Mouse (Mus musculus) intestine, embryonic 14.5 days (tissue): ENCODE measurements around the gene Gm10570. TPM values are rescaled to one million over a fixed set of nuclear protein-coding genes. Genes with fewer than 3 reads are reported as not detected.

Source experiments
- ATAC-seq: fragments of 200-750 bp; cut with Nextera tagmentation; replicated peaks from 2 replicates; pipeline ENCODE4 v1.8.0; 2017; ENCODE audit warnings: low read depth, moderate number of reproducible peaks, moderate TSS enrichment, moderate library complexity; ENCODE audit not compliant: low FRiP score, low TSS enrichment
- DNase-seq: peaks from one replicate; pipeline ENCODE4 v3.0.0-alpha.2; 2018; ENCODE audit warnings: low spot score
- H3K27ac ChIP-seq: fragments of 300-500 bp; sonication (generic); 2 replicates; pipeline ENCODE4 v1.5.1; 2014; ENCODE audit warnings: low read depth, mild to moderate bottlenecking, control low read depth
- H3K27me3 ChIP-seq: fragments of 300-500 bp; sonication (generic); replicated peaks from 2 replicates; pipeline ENCODE4 v1.6.1; 2014; ENCODE audit warnings: low read length, control low read depth; ENCODE audit not compliant: control insufficient read depth, insufficient read depth
- H3K36me3 ChIP-seq: fragments of 300-500 bp; sonication (generic); 2 replicates; pipeline ENCODE4 v1.6.1; 2014; ENCODE audit warnings: low read length, control low read depth; ENCODE audit not compliant: control insufficient read depth, insufficient read depth
- H3K4me1 ChIP-seq: fragments of 300-500 bp; sonication (generic); replicated peaks from 2 replicates; pipeline ENCODE4 v1.6.1; 2014; ENCODE audit warnings: low read length, control low read depth, mixed read lengths; ENCODE audit not compliant: control insufficient read depth, insufficient read depth
- H3K4me2 ChIP-seq: fragments of 300-500 bp; sonication (generic); 2 replicates; pipeline ENCODE4 v1.6.1; 2014; ENCODE audit warnings: low read length
- H3K4me3 ChIP-seq: fragments of 300-500 bp; sonication (generic); 2 replicates; pipeline ENCODE4 v1.5.1; 2014; ENCODE audit warnings: low read depth, low read length, control low read depth, mixed read lengths
- H3K9ac ChIP-seq: fragments of 300-500 bp; sonication (generic); 2 replicates; pipeline ENCODE4 v1.6.1; 2014; ENCODE audit warnings: mild to moderate bottlenecking, low read length
- H3K9me3 ChIP-seq: fragments of 300-500 bp; sonication (generic); 2 replicates; pipeline ENCODE4 v1.6.1; 2016; ENCODE audit warnings: low read length, control low read depth; ENCODE audit not compliant: control insufficient read depth
- WGBS: fragments of 180-500 bp; shearing (Covaris S2); extraction: QIAGEN DNeasy Blood & Tissue Kit; methylation state at CpG from one replicate; pipeline ENCODE4 v1.1.7; 2014; 5-methylcytosine and 5-hydroxymethylcytosine counted together
- polyA plus RNA-seq: library from polyadenylated mRNA; unstranded; fragments of >200 nt; fragmentation: Nextera tagmentation; extraction: Ambion mirVana; gene quantifications from 2 replicates; pipeline ENCODE4 v1.2.1, GENCODE M21; 2014

The Gm10570 gene
- polyA plus RNA-seq, 1 experiment from 2014 or later, result not detected

DNA sequence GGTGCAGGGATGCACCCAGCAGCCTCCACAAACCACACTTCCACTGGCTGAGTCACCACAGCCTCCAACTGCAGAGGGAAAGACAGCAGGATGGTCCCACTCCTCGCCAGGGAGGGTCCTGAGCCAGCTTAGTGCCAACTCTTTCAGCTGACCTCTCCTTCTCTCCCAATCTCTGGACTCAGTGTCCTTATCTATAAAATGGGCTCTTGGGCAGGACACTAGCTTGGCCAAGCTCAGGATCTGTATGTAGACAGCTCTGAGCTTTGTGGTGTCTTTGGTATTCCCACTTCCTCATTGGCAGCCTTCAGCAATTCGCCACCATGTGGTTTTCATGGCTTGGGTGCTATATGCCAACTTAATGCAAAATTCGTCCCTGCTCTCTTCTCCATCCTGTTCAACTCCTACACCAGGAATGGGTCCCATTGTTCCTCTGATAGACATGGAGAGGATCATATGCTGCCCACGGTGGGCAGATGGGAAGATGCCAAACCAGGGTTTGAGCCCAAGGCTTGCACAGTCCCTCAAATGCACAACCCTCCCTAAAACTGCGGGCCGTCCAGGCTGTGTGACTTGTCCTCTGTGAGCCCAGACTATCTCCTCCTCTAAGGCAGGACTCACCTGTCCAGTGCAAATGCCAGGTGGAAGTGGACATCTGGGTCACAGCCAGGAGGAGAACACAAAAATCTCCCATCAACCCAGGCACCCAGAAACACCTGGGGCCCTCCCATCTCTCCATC lies 37.7 kb downstream of the Gm10570 start:
- Histone ChIP-seq H3K4me3 (no peak overlapping the region), H3K9me3 (no peaks in the 10 kb centered on the region), H3K36me3 (no peaks in the 10 kb centered on the region), H3K27ac (no peak overlapping the region), H3K4me1 (peaks cover 8% of the 10 kb centered on the region; the same call in 1 of the 2 replicates), H3K27me3 (peaks cover 19% of the 10 kb centered on the region), H3K4me2 (no peak overlapping the region), H3K9ac (no peak overlapping the region)
- ATAC-seq, result no peak
- WGBS, result 81% methylated on average over 6 of the region's 6 CpGs
- no peak for DNase-seq

DNA sequence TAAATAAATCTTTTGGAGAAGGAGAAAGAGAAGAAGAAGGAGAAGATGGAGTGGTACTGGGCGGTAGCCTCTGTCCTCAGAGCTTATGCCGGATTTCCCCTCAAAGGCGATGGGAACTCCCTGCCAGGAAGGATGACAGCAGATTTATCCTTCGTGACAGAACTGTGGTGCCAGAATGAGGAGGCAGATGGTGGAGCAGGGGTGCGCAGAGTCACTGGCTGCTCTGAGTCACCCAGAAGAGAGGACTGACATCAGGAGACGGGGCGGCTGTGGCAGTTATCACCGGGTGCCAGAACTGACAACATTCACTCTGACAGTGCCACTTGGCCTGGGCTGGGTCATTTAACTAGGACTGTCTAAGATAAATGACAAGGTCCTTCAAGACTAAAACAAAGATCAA lies 38.4 kb downstream of the Gm10570 start:
- H3K36me3 ChIP-seq, result no peaks in the 10 kb centered on the region
- no peak overlapping the region for H3K9ac ChIP-seq
- H3K4me3 ChIP-seq, result no peak overlapping the region
- peaks cover 8% of the 10 kb centered on the region; the same call in 1 of the 2 replicates for H3K4me1 ChIP-seq
- H3K9me3 ChIP-seq, result no peaks in the 10 kb centered on the region
- peaks cover 16% of the 10 kb centered on the region; the same call in 1 of the 2 replicates for H3K27me3 ChIP-seq
- ATAC-seq (no peak), DNase-seq (no peak)
- 82% methylated on average over 8 of the region's 8 CpGs for WGBS
- H3K27ac ChIP-seq, result no peak overlapping the region
- H3K4me2 ChIP-seq, result no peak overlapping the region

DNA sequence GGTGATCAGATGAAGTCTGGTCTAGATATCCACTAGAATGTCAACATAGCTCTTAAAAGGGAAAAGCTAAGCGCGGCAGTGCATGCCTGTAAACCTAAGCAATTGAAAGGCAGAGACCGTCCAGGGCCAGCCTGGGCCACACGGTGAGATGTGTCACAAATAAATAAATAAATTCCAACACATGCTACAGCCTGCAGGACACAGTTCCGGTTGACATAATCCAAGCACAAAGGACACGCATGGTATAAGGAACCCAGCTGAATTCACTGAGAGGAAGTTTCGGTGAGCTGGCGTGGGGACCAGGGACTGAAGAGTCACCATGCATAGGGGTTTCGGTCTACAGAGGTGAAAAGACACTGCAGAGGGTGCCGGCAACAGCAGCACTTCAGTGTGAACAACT lies 39.7 kb downstream of the Gm10570 start:
- no peaks in the 10 kb centered on the region for H3K9me3 ChIP-seq
- H3K36me3 ChIP-seq, result no peaks in the 10 kb centered on the region
- H3K4me1 ChIP-seq, result peaks cover 7% of the 10 kb centered on the region; the same call in 1 of the 2 replicates
- no peak overlapping the region for H3K4me3 ChIP-seq
- no peak overlapping the region for H3K27ac ChIP-seq
- H3K9ac ChIP-seq, result no peak overlapping the region
- no peak for DNase-seq
- WGBS, result 84% methylated on average over 10 of the region's 10 CpGs
- H3K4me2 ChIP-seq, result no peak overlapping the region
- 0 out of 2 replicates have a peak, but pooled peaks cover 6% of the 10 kb centered on the region for H3K27me3 ChIP-seq
- no peak for ATAC-seq

DNA sequence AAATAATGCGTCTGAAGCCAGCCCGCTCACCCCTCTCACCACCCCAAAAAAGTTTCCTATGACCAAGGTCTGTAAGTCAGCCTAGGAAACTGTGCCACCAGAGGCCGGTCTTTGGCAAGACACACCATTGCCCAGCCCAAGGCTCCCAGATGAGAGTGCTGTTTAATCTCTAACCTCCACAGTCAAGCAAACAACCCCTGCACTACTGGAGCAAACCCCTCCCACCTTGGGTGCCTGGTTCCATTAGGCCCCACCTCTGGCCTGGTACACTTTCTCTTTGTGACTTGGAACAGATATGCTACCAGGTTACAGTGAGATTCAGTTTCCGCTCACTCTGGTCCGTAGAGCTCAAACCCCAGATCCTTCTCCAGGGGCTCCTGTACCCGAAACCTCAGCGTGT lies 41.4 kb downstream of the Gm10570 start:
- ATAC-seq (0 out of 2 replicates have a peak, but pooled peaks have one; percentile 7), DNase-seq (no peak)
- Histone ChIP-seq H3K27ac (no peak overlapping the region), H3K4me3 (no peak overlapping the region), H3K9ac (no peak overlapping the region), H3K27me3 (no peaks in the 10 kb centered on the region), H3K36me3 (no peaks in the 10 kb centered on the region), H3K9me3 (no peaks in the 10 kb centered on the region), H3K4me1 (0 out of 2 replicates have a peak, but pooled peaks cover 5% of the 10 kb centered on the region), H3K4me2 (0 out of 2 replicates have a peak overlapping the region, but pooled peaks have one; percentile 25)
- WGBS, result 69% methylated on average over 7 of the region's 7 CpGs

DNA sequence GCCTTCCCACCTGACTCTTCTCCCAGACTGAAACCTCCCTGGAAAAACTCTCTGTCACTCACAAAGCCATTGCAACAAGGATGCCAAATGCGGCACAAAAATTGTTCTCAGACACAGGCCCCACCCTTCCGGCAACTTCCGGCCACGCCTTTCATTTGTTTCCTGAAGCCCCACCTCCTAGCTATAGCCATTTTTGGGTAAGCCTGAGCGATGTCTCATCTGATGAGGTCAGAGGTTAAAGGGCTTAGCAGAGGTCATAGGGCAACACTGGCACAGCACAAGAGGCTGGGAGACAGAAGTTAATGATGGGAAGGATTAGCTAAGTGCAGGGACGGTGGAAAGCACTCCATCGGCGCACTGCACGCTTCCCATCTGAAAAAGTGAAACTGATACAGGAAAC lies 41.9 kb downstream of the Gm10570 start:
- no peak for ATAC-seq
- DNase-seq, result no peak
- Histone ChIP-seq H3K9ac (no peak overlapping the region), H3K4me3 (no peak overlapping the region), H3K4me1 (0 out of 2 replicates have a peak, but pooled peaks cover 5% of the 10 kb centered on the region), H3K36me3 (no peaks in the 10 kb centered on the region), H3K9me3 (no peaks in the 10 kb centered on the region), H3K4me2 (peak overlapping the region; percentile 25), H3K27me3 (no peaks in the 10 kb centered on the region), H3K27ac (no peak overlapping the region)
- WGBS, result 52% methylated on average over 9 of the region's 9 CpGs

DNA sequence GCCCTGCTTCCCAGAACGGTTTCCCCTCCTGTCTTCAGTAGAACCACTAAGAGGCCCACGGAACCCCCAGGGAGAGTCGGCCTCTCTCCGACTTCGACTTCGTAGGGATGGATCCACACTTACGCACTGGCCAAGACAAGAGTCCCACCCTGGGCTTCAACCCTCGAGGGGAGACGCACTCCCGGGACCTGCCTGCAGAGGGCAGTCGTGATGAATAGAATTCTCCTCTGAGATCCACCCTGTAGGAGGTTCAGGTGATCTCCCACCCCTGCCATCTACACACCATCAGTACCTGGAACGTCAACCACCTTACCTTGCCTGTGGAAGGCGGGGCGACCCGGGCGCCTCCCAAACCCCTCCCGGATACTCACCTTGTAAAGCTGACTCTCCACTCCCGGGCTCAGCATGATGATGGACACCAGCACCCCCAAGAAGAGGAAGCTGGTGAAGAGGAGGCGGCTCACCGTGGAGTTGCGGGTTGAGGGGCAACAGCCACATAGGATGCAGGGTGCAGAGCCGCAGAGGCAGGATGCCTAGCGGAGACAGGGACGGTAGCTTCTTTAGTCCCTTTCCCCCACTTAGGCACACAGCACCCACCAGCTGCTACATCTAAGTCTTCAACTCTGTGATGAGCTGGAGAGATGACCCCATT lies 43.6 kb downstream of the Gm10570 start:
- WGBS, result 24% methylated on average over 24 of the region's 24 CpGs
- Histone ChIP-seq H3K27me3 (no peaks in the 10 kb centered on the region), H3K4me2 (no peak overlapping the region), H3K9me3 (no peaks in the 10 kb centered on the region), H3K4me3 (no peak overlapping the region), H3K9ac (no peak overlapping the region), H3K36me3 (no peaks in the 10 kb centered on the region), H3K4me1 (0 out of 2 replicates have a peak, but pooled peaks cover 5% of the 10 kb centered on the region), H3K27ac (no peak overlapping the region)
- ATAC-seq (no peak), DNase-seq (peak; percentile 91)

DNA sequence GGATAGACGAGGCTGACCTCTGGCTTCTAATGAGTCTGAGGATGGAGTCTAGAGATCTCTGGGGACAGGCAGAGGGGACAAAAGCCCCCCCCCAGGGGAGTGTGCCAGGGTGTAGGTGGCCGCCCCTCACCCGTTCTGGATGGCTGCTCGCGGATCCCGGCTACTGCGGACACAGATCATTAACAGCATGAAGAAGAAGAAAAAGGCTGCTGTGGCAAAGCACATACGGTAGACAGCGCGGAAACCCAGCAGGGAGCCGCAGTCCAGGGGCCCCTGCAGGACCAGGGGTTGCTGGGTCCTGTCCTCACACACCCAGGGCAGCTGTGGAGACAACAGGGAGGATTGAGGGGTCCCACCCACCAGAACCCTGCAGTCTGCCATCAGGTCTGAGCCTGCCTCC lies 44.3 kb downstream of the Gm10570 start:
- ATAC-seq, result no peak

DNA sequence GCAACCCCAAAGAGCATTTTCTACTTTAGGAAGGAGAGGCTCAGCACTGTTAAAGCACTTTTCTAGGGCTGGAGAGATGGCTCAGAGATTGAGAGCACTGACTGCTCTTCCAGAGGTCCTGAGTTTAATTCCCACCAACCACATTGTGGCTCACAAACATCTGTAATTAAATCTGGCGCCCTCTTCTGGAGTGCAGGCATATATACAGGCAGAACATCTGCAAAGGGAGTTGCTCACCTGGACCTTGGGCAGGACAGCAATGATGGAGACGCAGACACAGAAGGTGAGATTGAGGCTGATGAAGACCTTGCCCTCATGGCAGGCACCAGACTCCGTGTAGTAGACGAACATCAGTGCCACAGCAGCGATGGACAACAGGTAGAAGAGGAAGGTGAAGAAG lies 48.1 kb downstream of the Gm10570 start:
- no peak overlapping the region for H3K9ac ChIP-seq
- no peak overlapping the region for H3K4me3 ChIP-seq
- no peak overlapping the region for H3K27ac ChIP-seq
- H3K9me3 ChIP-seq, result no peaks in the 10 kb centered on the region
- no peak overlapping the region for H3K4me2 ChIP-seq
- ATAC-seq, result no peak
- H3K27me3 ChIP-seq, result no peaks in the 10 kb centered on the region
- WGBS, result 30% methylated on average over 5 of the region's 5 CpGs
- no peaks in the 10 kb centered on the region for H3K4me1 ChIP-seq
- no peaks in the 10 kb centered on the region for H3K36me3 ChIP-seq
- no peak for DNase-seq

More for the DNA sequence above, 44.3 kb downstream of the Gm10570 start:
- Histone ChIP-seq H3K36me3 (no peaks in the 10 kb centered on the region), H3K4me2 (no peak overlapping the region), H3K4me3 (no peak overlapping the region), H3K9ac (no peak overlapping the region), H3K27me3 (no peaks in the 10 kb centered on the region), H3K27ac (no peak overlapping the region), H3K4me1 (0 out of 2 replicates have a peak, but pooled peaks cover 5% of the 10 kb centered on the region), H3K9me3 (no peaks in the 10 kb centered on the region)
- WGBS, result 42% methylated on average over 11 of the region's 11 CpGs
- DNase-seq, result no peak
